29 mouse cellular contexts compared by ENCODE assay signal in the genomic region with DNA sequence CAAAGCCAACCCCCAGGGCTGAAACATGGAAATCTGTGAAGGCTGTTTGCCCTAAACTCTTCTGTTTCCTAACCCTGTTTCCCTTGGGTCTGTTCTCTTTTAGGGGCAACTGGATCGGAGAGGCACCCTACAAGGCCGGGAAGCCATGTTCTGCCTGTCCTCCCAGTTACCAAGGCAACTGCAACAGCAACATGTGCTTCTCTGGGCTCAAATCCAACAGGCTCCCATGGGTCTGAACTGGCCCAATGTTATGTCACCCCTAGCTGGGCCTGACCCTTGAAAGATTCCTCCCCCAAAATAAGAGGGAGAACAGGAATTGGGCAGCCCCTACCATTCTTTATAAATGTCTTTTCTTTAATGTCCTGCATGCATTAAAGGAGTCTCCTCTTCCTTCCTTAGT. TPM values are rescaled to one million over a fixed set of nuclear protein-coding genes. Genes with fewer than 3 reads are reported as not detected.
A peak's percentile ranks its signal among the peaks of the same experiment; 100 is the strongest.
DNase-seq lines count a peak whose midpoint lies in the region; ATAC-seq and TF ChIP-seq lines count a peak whose summit lies in the region.
"Had no signal": no experiment of that assay in that cellular context is flagged by ENCODE, and none has a peak within 500 bp of the region (broad histone marks: within the 10 kb centered on the region; RNA-seq: fewer than 3 reads in every experiment).

No protein-coding gene starts in this region.

- no peaks in the 10 kb centered on the region for H3K4me1 ChIP-seq in heart, embryonic 12.5 days (replicated peaks)
- H3K4me1 ChIP-seq in kidney, embryonic 16.5 days (ENCODE audit: insufficient read depth, low read length), result no peaks in the 10 kb centered on the region
- H3K4me1 ChIP-seq: forebrain, embryonic 12.5 days; midbrain, embryonic 10.5 days had no signal

- DNase-seq in heart, adult 18-20 months, result peak; percentile 41 to 42
- peak; percentile 30 to 49 for DNase-seq in kidney, postnatal 36 days
- DNase-seq in MN1 (ENCODE audit: low spot score), result peak; percentile 61
- peak; percentile 12 for DNase-seq in brain, embryonic 14.5 days (ENCODE audit: low read depth)
- no peak for DNase-seq in spleen, adult 18-20 months
- DNase-seq in urinary bladder, postnatal 4 days (ENCODE audit: low spot score in 2 of 2), result no peak
- DNase-seq: cerebellum, adult 8-10 months; gastrocnemius, postnatal 10 days; liver, postnatal 0 days; lung, postnatal 36 days; thymus, postnatal 25 days had no signal

- WGBS in heart, embryonic 12.5 days, result 93% methylated on average over 2 of the region's 2 CpGs
- 61% methylated on average over 2 of the region's 2 CpGs for WGBS in kidney, embryonic 16.5 days

- no peaks in the 10 kb centered on the region for H3K36me3 ChIP-seq in heart, embryonic 12.5 days
- H3K36me3 ChIP-seq in kidney, embryonic 16.5 days (ENCODE audit: insufficient read depth, low read length), result no peaks in the 10 kb centered on the region
- H3K36me3 ChIP-seq: forebrain, embryonic 12.5 days; limb, embryonic 10.5 days; midbrain, embryonic 10.5 days had no signal

- H3K9ac ChIP-seq in heart, embryonic 12.5 days, result no peak overlapping the region
- H3K9ac ChIP-seq in kidney, embryonic 16.5 days (replicated peaks; ENCODE audit: low read length), result no peak overlapping the region
- H3K9ac ChIP-seq: forebrain, embryonic 12.5 days; liver, postnatal 0 days had no signal

- H3K9me3 ChIP-seq in heart, embryonic 12.5 days (replicated peaks), result no peaks in the 10 kb centered on the region
- no peaks in the 10 kb centered on the region for H3K9me3 ChIP-seq in kidney, embryonic 16.5 days (ENCODE audit: low read length)
- H3K9me3 ChIP-seq: forebrain, embryonic 12.5 days; limb, embryonic 10.5 days; midbrain, embryonic 10.5 days had no signal

- H3K27ac ChIP-seq in heart, embryonic 12.5 days (ENCODE audit: poor library complexity, severe bottlenecking), result no peak overlapping the region
- no peak overlapping the region for H3K27ac ChIP-seq in kidney, embryonic 16.5 days (ENCODE audit: low read length)
- H3K27ac ChIP-seq: forebrain, embryonic 12.5 days; kidney, postnatal 0 days; left cerebral cortex, adult 2 months; limb, embryonic 10.5 days; midbrain, embryonic 10.5 days had no signal

- H3K4me2 ChIP-seq in heart, embryonic 12.5 days, result no peak overlapping the region
- no peak overlapping the region for H3K4me2 ChIP-seq in kidney, embryonic 16.5 days (replicated peaks; ENCODE audit: low read depth, low read length)
- H3K4me2 ChIP-seq: forebrain, embryonic 12.5 days had no signal

- no peak for TF ChIP-seq POLR2A in brain, embryonic 14.5 days (IDR thresholded peaks at IDR 0.05; ENCODE audit: borderline replicate concordance, extremely low read depth, insufficient read depth, insufficient read length, poor library complexity, severe bottlenecking)

- no peak for ATAC-seq in heart, embryonic 12.5 days (ENCODE audit: insufficient number of reproducible peaks, low FRiP score)
- ATAC-seq in kidney, embryonic 16.5 days (ENCODE audit: low FRiP score, low TSS enrichment), result no peak
- ATAC-seq: activated CD4-positive, CD25-positive, alpha-beta regulatory T cell, adult 4 months; inflammation-experienced regulatory T-cells, adult 6 months; liver, postnatal 0 days; Patski had no signal

- no peak for TF ChIP-seq CTCF in brain, embryonic 14.5 days (IDR thresholded peaks at IDR 0.05; ENCODE audit: borderline replicate concordance, extremely low read depth, insufficient read depth, insufficient read length)

- H3K4me3 ChIP-seq in heart, embryonic 12.5 days, result no peak overlapping the region
- H3K4me3 ChIP-seq in kidney, embryonic 16.5 days (ENCODE audit: low read length), result no peak overlapping the region
- H3K4me3 ChIP-seq: forebrain, embryonic 12.5 days; left cerebral cortex, adult 2 months; limb, embryonic 10.5 days; midbrain, embryonic 10.5 days; myocyte had no signal

- 0 out of 2 replicates have a peak, but pooled peaks cover 4% of the 10 kb centered on the region for H3K27me3 ChIP-seq in heart, embryonic 12.5 days (replicated peaks)
- no peaks in the 10 kb centered on the region for H3K27me3 ChIP-seq in kidney, embryonic 16.5 days (ENCODE audit: insufficient read depth, low read length)
- H3K27me3 ChIP-seq: forebrain, embryonic 12.5 days had no signal

RNA-seq across cellular contexts. Expression of a gene that starts 4.4 kb away (rescaled TPM):
- not detected for total RNA-seq in heart, adult 18-20 months (2021)
- 0.17 and 0.18 TPM in 2 replicates for polyA plus RNA-seq in heart, embryonic 12.5 days (2016; fragmentation: Nextera tagmentation; extraction: Ambion mirVana)
- 25.0 and 25.8 TPM in 2 replicates for polyA plus RNA-seq in kidney, embryonic 16.5 days (2015; fragmentation: Nextera tagmentation; extraction: Ambion mirVana)
- 0.05 TPM in 1 of 2 replicates, not detected in the other for polyA plus RNA-seq in brain, embryonic 14.5 days (2012; rRNA removed)
- total RNA-seq: left cerebral cortex, adult 2 months had no signal
- polyA plus RNA-seq: activated CD4-positive, CD25-positive, alpha-beta regulatory T cell, adult 4 months; cortical plate, adult 2 months; embryonic facial prominence, embryonic 11.5 days; forebrain, embryonic 12.5 days; frontal cortex, adult 2 months; heart, embryonic 14.5 days; hindbrain, embryonic 11.5 days; inflammation-experienced regulatory T-cells, adult 6 months; limb, embryonic 10.5 days; myocyte; neural tube, embryonic 14.5 days had no signal

RNA-seq across cellular contexts. Expression of a gene that starts 10.1 kb away (rescaled TPM):
- not detected for total RNA-seq in heart, adult 18-20 months (2021)
- polyA plus RNA-seq in heart, embryonic 12.5 days (2016; fragmentation: Nextera tagmentation; extraction: Ambion mirVana), result not detected in 2 replicates
- 43.8 and 46.4 TPM in 2 replicates for polyA plus RNA-seq in kidney, embryonic 16.5 days (2015; fragmentation: Nextera tagmentation; extraction: Ambion mirVana)
- 0.13 TPM in 1 of 2 replicates, not detected in the other for polyA plus RNA-seq in brain, embryonic 14.5 days (2012; rRNA removed)
- total RNA-seq: gastrocnemius, postnatal 10 days; left cerebral cortex, adult 2 months; liver, adult 2 months had no signal
- polyA plus RNA-seq: activated CD4-positive, CD25-positive, alpha-beta regulatory T cell, adult 4 months; cortical plate, adult 2 months; embryonic facial prominence, embryonic 11.5 days; forebrain, embryonic 12.5 days; heart, embryonic 14.5 days; inflammation-experienced regulatory T-cells, adult 6 months; limb, embryonic 10.5 days; liver, adult 2 months; liver, postnatal 0 days; midbrain, embryonic 10.5 days; Patski had no signal

RNA-seq across cellular contexts. Expression of a gene that starts 29.8 kb away (rescaled TPM):
- total RNA-seq in heart, adult 18-20 months (2021), result 100 to 1,000 TPM; 203 to 216 TPM
- polyA plus RNA-seq in heart, embryonic 12.5 days (2016; fragmentation: Nextera tagmentation; extraction: Ambion mirVana), result 14.2 and 15.5 TPM in 2 replicates
- 11.3 and 11.7 TPM in 2 replicates for polyA plus RNA-seq in kidney, embryonic 16.5 days (2015; fragmentation: Nextera tagmentation; extraction: Ambion mirVana)
- polyA plus RNA-seq in brain, embryonic 14.5 days (2012; rRNA removed), result 5.3 and 9.8 TPM in 2 replicates

Comparison
In these comparisons a context has a peak if more than half of its experiments do, and no peak if none do; other contexts are left out.
1. DNase-seq: peak in heart, adult 18-20 months (2 of 2), kidney, postnatal 36 days (2 of 2), MN1 (single experiment) and brain, embryonic 14.5 days (single experiment); none in spleen, adult 18-20 months (0 of 2) and urinary bladder, postnatal 4 days (0 of 2).
2. RNA of a gene that starts 4.4 kb away (polyA plus RNA-seq): 25.0 to 25.8 TPM in kidney, embryonic 16.5 days; 0.17 to 0.18 TPM in heart, embryonic 12.5 days and 0.05 TPM in brain, embryonic 14.5 days; every median in the first group is over 10 times any median in the second.
3. RNA of a gene that starts 10.1 kb away (polyA plus RNA-seq): 43.8 to 46.4 TPM in kidney, embryonic 16.5 days; 0.13 TPM in brain, embryonic 14.5 days and not detected in heart, embryonic 12.5 days; every median in the first group is over 10 times any median in the second.